8 mouse cellular contexts compared by ENCODE assay signal in the genomic region with DNA sequence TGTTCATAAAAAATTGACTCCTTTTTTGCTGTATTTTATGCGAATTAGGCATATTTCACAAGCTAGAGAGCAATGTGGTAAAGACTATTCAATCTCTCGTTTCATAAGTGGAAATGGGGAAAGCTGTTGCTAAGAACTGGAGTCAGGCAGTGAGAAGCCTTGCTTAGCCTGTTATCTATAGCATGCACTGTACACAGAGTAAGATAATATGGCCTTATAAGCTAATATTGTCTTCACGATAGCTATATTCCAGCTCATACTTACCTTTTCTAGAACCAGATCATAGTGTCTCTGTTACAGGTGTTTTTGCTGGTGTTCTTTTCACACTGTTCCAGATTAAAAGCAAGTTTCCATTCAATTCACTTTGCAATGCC. TPM values are rescaled to one million over a fixed set of nuclear protein-coding genes. Genes with fewer than 3 reads are reported as not detected.
A peak's percentile ranks its signal among the peaks of the same experiment; 100 is the strongest.
DNase-seq lines count a peak whose midpoint lies in the region; ATAC-seq and TF ChIP-seq lines count a peak whose summit lies in the region.

No protein-coding gene starts in this region.

- no peak overlapping the region for H3K9ac ChIP-seq in heart, embryonic 11.5 days (ENCODE audit: low read depth, low read length)
- H3K9ac ChIP-seq in forebrain, embryonic 14.5 days (ENCODE audit: low read length) = no peak overlapping the region

- no peaks in the 10 kb centered on the region for H3K9me3 ChIP-seq in heart, embryonic 11.5 days (replicated peaks; ENCODE audit: control insufficient read depth, low read length)
- no peaks in the 10 kb centered on the region for H3K9me3 ChIP-seq in E14TG2a.4 (ENCODE audit: low read length)
- H3K9me3 ChIP-seq in forebrain, embryonic 14.5 days (replicated peaks; ENCODE audit: control insufficient read depth, low read length) = no peaks in the 10 kb centered on the region

- no peak for TF ChIP-seq CTCF in E14TG2a.4 (conservative IDR thresholded peaks at IDR 0.05; ENCODE audit: low read length)

- peaks cover 6% of the 10 kb centered on the region; the same call in 1 of the 2 replicates for H3K4me1 ChIP-seq in heart, embryonic 11.5 days (ENCODE audit: control insufficient read depth, insufficient read depth, low read length)
- peaks cover 31% of the 10 kb centered on the region for H3K4me1 ChIP-seq in E14TG2a.4 (replicated peaks; ENCODE audit: low read depth, low read length)
- H3K4me1 ChIP-seq in forebrain, embryonic 14.5 days (ENCODE audit: control insufficient read depth, insufficient read depth, low read length) = peaks cover 10% of the 10 kb centered on the region

- intact Hi-C loops in heart, postnatal 10 days (cut with DNase I) = no loop called here

- no peak for ATAC-seq in heart, embryonic 11.5 days (replicated peaks; ENCODE audit: insufficient number of reproducible peaks, low FRiP score, low TSS enrichment)
- no peak for ATAC-seq in forebrain, embryonic 14.5 days
- no peak for ATAC-seq in cerebellum, adult (ENCODE audit: insufficient number of reproducible peaks, low FRiP score, low TSS enrichment)

- H3K4me2 ChIP-seq in heart, embryonic 11.5 days = peak overlapping the region; percentile 78
- peak overlapping the region; percentile 68; the same call in 1 of the 2 replicates for H3K4me2 ChIP-seq in forebrain, embryonic 14.5 days (ENCODE audit: low read length)

- H3K36me3 ChIP-seq in heart, embryonic 11.5 days (ENCODE audit: control insufficient read depth, insufficient read depth, low read length) = no peaks in the 10 kb centered on the region
- no peaks in the 10 kb centered on the region for H3K36me3 ChIP-seq in E14TG2a.4 (ENCODE audit: insufficient read depth, low read length)
- no peaks in the 10 kb centered on the region for H3K36me3 ChIP-seq in forebrain, embryonic 14.5 days (ENCODE audit: control insufficient read depth, insufficient read depth, low read length)
- no peaks in the 10 kb centered on the region for H3K36me3 ChIP-seq in macrophage (ENCODE audit: inconsistent target)

- no peaks in the 10 kb centered on the region for H3K27me3 ChIP-seq in heart, embryonic 11.5 days (ENCODE audit: control insufficient read depth, insufficient read depth, low read length)
- no peaks in the 10 kb centered on the region for H3K27me3 ChIP-seq in E14TG2a.4 (ENCODE audit: insufficient read depth, low read length)
- no peaks in the 10 kb centered on the region for H3K27me3 ChIP-seq in forebrain, embryonic 14.5 days (replicated peaks; ENCODE audit: control insufficient read depth, insufficient read depth, low read length)

- no peak overlapping the region for H3K27ac ChIP-seq in heart, embryonic 11.5 days (ENCODE audit: low read depth, low read length)
- no peak overlapping the region for H3K27ac ChIP-seq in forebrain, embryonic 14.5 days (ENCODE audit: low read depth, low read length)
- peak overlapping the region; percentile 67 for H3K27ac ChIP-seq in macrophage

- DNase-seq in heart, postnatal 10 days = no peak
- DNase-seq in forebrain, embryonic 14.5 days (ENCODE audit: low spot score) = no peak
- no peak for DNase-seq in right cerebral cortex, postnatal 14 days
- DNase-seq in kidney, adult 8-10 months = no peak

- 55% methylated on average over 3 of the region's 3 CpGs for WGBS in heart, embryonic 11.5 days (ENCODE audit: insufficient replicate concordance)
- WGBS in forebrain, embryonic 14.5 days = 62% methylated on average over 3 of the region's 3 CpGs
- 40% methylated on average over 3 of the region's 3 CpGs for WGBS in macrophage (ENCODE audit: missing documents)

- H3K4me3 ChIP-seq in heart, embryonic 11.5 days (ENCODE audit: low read depth, low read length) = peak overlapping the region; percentile 91
- H3K4me3 ChIP-seq in E14TG2a.4 (replicated peaks; ENCODE audit: low read length) (peak overlapping the region; percentile 98; the same call in 1 of the 2 replicates), macrophage (ENCODE audit: inconsistent target) (peak overlapping the region; percentile 36; the same call in 1 of the 2 replicates)
- no peak overlapping the region for H3K4me3 ChIP-seq in forebrain, embryonic 14.5 days (ENCODE audit: low read depth, low read length)

- peaks cover 39% of the 10 kb centered on the region for H3K79me2 ChIP-seq in macrophage (ENCODE audit: inconsistent target)

RNA-seq across cellular contexts. Expression of gene Ero1l, which starts 0.7 kb away (rescaled TPM):
- polyA plus RNA-seq in heart, embryonic 11.5 days (2014; fragmentation: Nextera tagmentation; extraction: Ambion mirVana) = 42.3 and 53.0 TPM in 2 replicates
- 10 to 100 TPM; 24.9 to 26.8 TPM for total RNA-seq in heart, postnatal 10 days (2021)
- polyA plus RNA-seq in forebrain, embryonic 14.5 days (2014; fragmentation: Nextera tagmentation; extraction: Ambion mirVana) = 19.4 and 23.0 TPM in 2 replicates
- 100 to 1,000 TPM in 8 of 26 experiments, 10 to 100 TPM in 18; 35.5 to 200 (median 70.2) TPM for total RNA-seq in macrophage (2018; cell fraction: chromatin; rRNA removed)
- total RNA-seq in macrophage (2018; cell fraction: cytosol; rRNA removed) = 10 to 100 TPM; 19.4 to 49.5 (median 26.2) TPM
- 100 to 1,000 TPM in 2 of 26 experiments, 10 to 100 TPM in 24; 35.5 to 131 (median 71.8) TPM for total RNA-seq in macrophage (2018; cell fraction: nucleus; rRNA removed)
- polyA plus RNA-seq in macrophage (2018) = 14.7 to 22.5 TPM (median 19.4 TPM) in 3 replicates

RNA-seq across cellular contexts. Expression of gene Psmc6, which starts 10.4 kb away (rescaled TPM):
- polyA plus RNA-seq in heart, embryonic 11.5 days (2014; fragmentation: Nextera tagmentation; extraction: Ambion mirVana) = 142 and 148 TPM in 2 replicates
- total RNA-seq in heart, postnatal 10 days (2021) = 100 to 1,000 TPM; 119 to 121 TPM
- 218 and 228 TPM in 2 replicates for polyA plus RNA-seq in forebrain, embryonic 14.5 days (2014; fragmentation: Nextera tagmentation; extraction: Ambion mirVana)
- 100 to 1,000 TPM; 125 to 333 (median 239) TPM for total RNA-seq in macrophage (2018; cell fraction: chromatin; rRNA removed)
- 100 to 1,000 TPM in 5 of 26 experiments, 10 to 100 TPM in 21; 60.7 to 107 (median 78.5) TPM for total RNA-seq in macrophage (2018; cell fraction: cytosol; rRNA removed)
- 100 to 1,000 TPM in 15 of 26 experiments, 10 to 100 TPM in 11; 65.5 to 149 (median 105) TPM for total RNA-seq in macrophage (2018; cell fraction: nucleus; rRNA removed)
- polyA plus RNA-seq in macrophage (2018) = 68.8 to 188 TPM (median 89.7 TPM) in 3 replicates

RNA-seq across cellular contexts. Expression of gene Styx, which starts 31.7 kb away (rescaled TPM):
- 44.3 and 52.1 TPM in 2 replicates for polyA plus RNA-seq in heart, embryonic 11.5 days (2014; fragmentation: Nextera tagmentation; extraction: Ambion mirVana)
- total RNA-seq in heart, postnatal 10 days (2021) = 10 to 100 TPM; 37.3 to 51.1 TPM
- polyA plus RNA-seq in forebrain, embryonic 14.5 days (2014; fragmentation: Nextera tagmentation; extraction: Ambion mirVana) = 47.5 and 57.5 TPM in 2 replicates
- 10 to 100 TPM; 14.5 to 58.6 (median 29.9) TPM for total RNA-seq in macrophage (2018; cell fraction: chromatin; rRNA removed)
- 10 to 100 TPM; 11.5 to 26.0 (median 19.9) TPM for total RNA-seq in macrophage (2018; cell fraction: cytosol; rRNA removed)
- total RNA-seq in macrophage (2018; cell fraction: nucleus; rRNA removed) = 10 to 100 TPM in 24 of 26 experiments, 1 to 10 TPM in 2; 8.1 to 44.0 (median 19.5) TPM
- polyA plus RNA-seq in macrophage (2018) = 13.7 to 22.3 TPM (median 15.2 TPM) in 3 replicates
